Mouse (Mus musculus): Measurements from ENCODE around the gene Psma5.

- TF ChIP-seq MAX (IDR thresholded peaks at IDR 0.05; ENCODE audit: low read depth) (no peak), POLR2A (IDR thresholded peaks at IDR 0.05; ENCODE audit: insufficient read length, low read depth) (no peak), CEBPB (IDR thresholded peaks at IDR 0.05; ENCODE audit: insufficient read depth, poor library complexity, severe bottlenecking) (no peak), MYOD1 (IDR thresholded peaks at IDR 0.05; ENCODE audit: control insufficient read depth in 1 of 3, insufficient read length in 2 of 3, low read depth in 2 of 3) (no peak)
Observed at GRCm38 (mm10) chr3:108210771-108211139, 46.0 kb upstream of the Psma5 start, which contains the start of gene Atxn7l2.

Measured in myocyte (in vitro differentiated cells).